Mouse (Mus musculus): Measurements from ENCODE around the gene Elof1. TPM values are rescaled to one million over a fixed set of nuclear protein-coding genes. Genes with fewer than 3 reads are reported as not detected.

Elof1 gene
- total RNA-seq, 4 experiments from 2014 or later, result 52.2 to 69.8 (median 66.6) TPM

GRCm38 (mm10) chr9:22136765-22137547, 20.0 kb upstream of the Elof1 start:
- DNase-seq (ENCODE audit: low spot score in 2 of 2), result no peak

- DNase-seq (ENCODE audit: low spot score in 2 of 2), result no peak
These were observed 18.8 kb upstream of the Elof1 start, which contains the start of gene Acp5 for GRCm38 (mm10) chr9:22135644-22136390. Acp5 (minus strand) TSS chr9:22135711.

GRCm38 (mm10) chr9:22134988-22135643, 18.1 kb upstream of the Elof1 start:
- no peak for DNase-seq (ENCODE audit: low spot score in 2 of 2)

- no peak for DNase-seq (ENCODE audit: low spot score in 2 of 2)
These were observed 17.4 kb upstream of the Elof1 start for GRCm38 (mm10) chr9:22134246-22134890.

- no peak for DNase-seq (ENCODE audit: low spot score in 2 of 2)
These were observed 15.2 kb upstream of the Elof1 start for GRCm38 (mm10) chr9:22132220-22132619.

GRCm38 (mm10) chr9:22131226-22131981, 14.4 kb upstream of the Elof1 start:
- no peak for DNase-seq (ENCODE audit: low spot score in 2 of 2)

GRCm38 (mm10) chr9:22125246-22126027, 8.5 kb upstream of the Elof1 start:
- DNase-seq (ENCODE audit: low spot score in 2 of 2), result no peak

- DNase-seq (ENCODE audit: low spot score in 2 of 2), result no peak
These were observed 7.2 kb upstream of the Elof1 start for GRCm38 (mm10) chr9:22124169-22124568.

GRCm38 (mm10) chr9:22123069-22123609, 6.2 kb upstream of the Elof1 start:
- DNase-seq (ENCODE audit: low spot score in 2 of 2), result no peak

- DNase-seq (ENCODE audit: low spot score in 2 of 2), result no peak
These were observed 5.0 kb upstream of the Elof1 start for GRCm38 (mm10) chr9:22122005-22122404.

GRCm38 (mm10) chr9:22121545-22121944, 4.6 kb upstream of the Elof1 start:
- no peak for DNase-seq (ENCODE audit: low spot score in 2 of 2)

- DNase-seq (ENCODE audit: low spot score in 2 of 2), result peak in 1 of 2 experiments; percentile 72
These were observed 2.6 kb upstream of the Elof1 start for GRCm38 (mm10) chr9:22119543-22119942.

- peak in 1 of 2 experiments; percentile 25 for DNase-seq (ENCODE audit: low spot score in 2 of 2)
These were observed 933 bp upstream of the Elof1 start for GRCm38 (mm10) chr9:22117754-22118456.

GRCm38 (mm10) chr9:22116086-22116485, 886 bp downstream of the Elof1 start:
- DNase-seq (ENCODE audit: low spot score in 2 of 2), result no peak

GRCm38 (mm10) chr9:22115635-22116034, 1.3 kb downstream of the Elof1 start:
- no peak for DNase-seq (ENCODE audit: low spot score in 2 of 2)

GRCm38 (mm10) chr9:22108194-22108593, 8.8 kb downstream of the Elof1 start:
- no peak for DNase-seq (ENCODE audit: low spot score in 2 of 2)

- DNase-seq (ENCODE audit: low spot score in 2 of 2), result no peak
These were observed 17.1 kb downstream of the Elof1 start for GRCm38 (mm10) chr9:22099922-22100321.

GRCm38 (mm10) chr9:22098993-22099696, 17.8 kb downstream of the Elof1 start, which contains the start of gene Cnn1:
Cnn1 (plus strand) TSS chr9:22099216.
- no peak for DNase-seq (ENCODE audit: low spot score in 2 of 2)

Data from left cerebral cortex, adult 8-10 months (tissue).